Mouse (Mus musculus) neural tube, embryonic 15.5 days (tissue): ENCODE results near the gene Usp29. TPM values are rescaled to one million over a fixed set of nuclear protein-coding genes. Genes with fewer than 3 reads are reported as not detected.
A peak's percentile ranks its signal among the peaks of the same experiment; 100 is the strongest.

Experiments
- ATAC-seq: fragments of 200-750 bp; cut with Nextera tagmentation; 2 replicates; pipeline ENCODE4 v1.8.0; 2017; ENCODE audit warnings: mild to moderate bottlenecking, moderate TSS enrichment, moderate library complexity; ENCODE audit not compliant: low FRiP score
- H3K27ac ChIP-seq: fragments of 300-500 bp; sonication (generic); replicated peaks from 2 replicates; pipeline ENCODE4 v1.5.1; 2015; ENCODE audit warnings: mild to moderate bottlenecking, inconsistent platforms
- H3K27me3 ChIP-seq: fragments of 300-500 bp; sonication (generic); replicated peaks from 2 replicates; pipeline ENCODE4 v1.6.1; 2015; ENCODE audit warnings: inconsistent platforms
- H3K36me3 ChIP-seq: fragments of 300-500 bp; sonication (generic); 2 replicates; pipeline ENCODE4 v1.6.1; 2015; ENCODE audit warnings: inconsistent platforms
- H3K4me1 ChIP-seq: fragments of 300-500 bp; sonication (generic); 2 replicates; pipeline ENCODE4 v1.6.1; 2015; ENCODE audit warnings: inconsistent platforms
- H3K4me2 ChIP-seq: fragments of 300-500 bp; sonication (generic); 2 replicates; pipeline ENCODE4 v1.6.1; 2015; ENCODE audit warnings: inconsistent platforms, mild to moderate bottlenecking, moderate library complexity
- H3K4me3 ChIP-seq: fragments of 300-500 bp; sonication (generic); replicated peaks from 2 replicates; pipeline ENCODE4 v1.5.1; 2015; ENCODE audit warnings: mild to moderate bottlenecking, inconsistent platforms
- H3K9ac ChIP-seq: fragments of 300-500 bp; sonication (generic); replicated peaks from 2 replicates; pipeline ENCODE4 v1.6.1; 2015; ENCODE audit warnings: mild to moderate bottlenecking, inconsistent platforms
- H3K9me3 ChIP-seq: fragments of 300-500 bp; sonication (generic); replicated peaks from 2 replicates; pipeline ENCODE4 v1.6.1; 2016; ENCODE audit warnings: inconsistent platforms
- WGBS: fragments of 180-500 bp; shearing (Covaris S2); methylation state at CpG from one replicate; pipeline ENCODE4 v1.1.7; 2015; ENCODE audit warnings: mixed read lengths; 5-methylcytosine and 5-hydroxymethylcytosine counted together
- polyA plus RNA-seq: library from polyadenylated mRNA; unstranded; fragments of >200 nt; fragmentation: Nextera tagmentation; extraction: Ambion mirVana; gene quantifications from 2 replicates; pipeline ENCODE4 v1.2.1, GENCODE M21; 2015

Gene Usp29
- 25.6 and 32.1 TPM in 2 replicates for polyA plus RNA-seq

DNA sequence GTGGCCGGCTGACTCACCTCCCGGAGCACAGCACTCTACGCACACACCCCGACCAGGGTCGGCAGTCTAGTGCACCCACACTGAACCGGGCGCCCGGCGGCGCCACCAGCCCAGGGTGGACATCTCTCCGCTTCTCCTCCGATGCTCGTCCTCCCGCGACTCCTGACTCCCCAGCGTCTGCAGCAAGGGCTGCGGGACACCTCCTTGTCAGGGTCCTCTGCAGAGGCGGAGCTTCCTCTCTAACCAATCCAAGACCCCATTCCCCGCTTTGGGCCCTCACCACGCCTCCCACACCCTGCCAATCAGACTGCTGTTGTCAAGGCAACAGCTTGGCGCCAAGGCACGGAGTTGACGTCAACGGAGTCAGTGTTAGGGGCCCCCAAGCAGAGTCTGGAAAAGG, at the start of gene Usp29, which contains the start of gene Peg3:
Gene Usp29 (plus strand): TSS at position 338 of the 400 bp plus-strand sequence.
Gene Peg3 (minus strand): TSS at position 191 of the 400 bp plus-strand sequence.
- H3K4me1 ChIP-seq: no peaks in the 10 kb centered on the region; the same call in 1 of the 2 replicates
- H3K36me3 ChIP-seq: peaks cover 5% of the 10 kb centered on the region
- peak within 1 kb of the TSS; percentile 91 for H3K27ac ChIP-seq
- H3K4me2 ChIP-seq: peak within 1 kb of the TSS; percentile 50
- H3K4me3 ChIP-seq: peak within 1 kb of the TSS; percentile 59
- 0 out of 2 replicates have a peak, but pooled peaks cover 7% of the 10 kb centered on the region for H3K9me3 ChIP-seq
- 46% methylated on average over 24 of the region's 24 CpGs for WGBS
- H3K9ac ChIP-seq: peak within 1 kb of the TSS; percentile 60
- H3K27me3 ChIP-seq: no peaks in the 10 kb centered on the region
- peak; percentile 59 for ATAC-seq

DNA sequence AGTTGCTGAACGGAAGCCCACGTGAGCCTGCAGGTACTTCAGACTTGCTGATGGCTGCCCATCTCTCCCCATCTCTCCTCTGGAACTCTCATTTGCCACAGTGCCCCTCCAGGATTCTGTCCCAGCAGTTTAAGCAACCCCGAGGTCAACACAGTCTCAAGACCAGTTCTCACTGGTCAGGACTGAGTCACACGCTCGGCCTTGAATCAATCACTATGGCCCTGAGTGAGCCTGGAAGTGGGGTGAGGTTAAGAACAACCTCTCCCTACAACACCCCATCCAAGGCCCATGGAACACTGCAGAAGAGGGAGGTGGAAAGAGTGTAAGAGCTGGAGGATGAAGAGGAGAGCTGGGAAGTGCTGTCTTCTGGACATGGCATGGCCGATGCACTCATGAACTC, 44.9 kb upstream of the Usp29 start:
- no peak overlapping the region for H3K4me3 ChIP-seq
- no peak for ATAC-seq
- no peaks in the 10 kb centered on the region for H3K9me3 ChIP-seq
- no peak overlapping the region for H3K9ac ChIP-seq
- no peak overlapping the region for H3K4me2 ChIP-seq
- H3K27me3 ChIP-seq: no peaks in the 10 kb centered on the region
- 94% methylated on average over 6 of the region's 6 CpGs for whole genome bisulfite sequencing
- H3K36me3 ChIP-seq: no peaks in the 10 kb centered on the region; the same call in 1 of the 2 replicates
- H3K27ac ChIP-seq: no peak overlapping the region
- 0 out of 2 replicates have a peak, but pooled peaks cover 8% of the 10 kb centered on the region for H3K4me1 ChIP-seq

DNA sequence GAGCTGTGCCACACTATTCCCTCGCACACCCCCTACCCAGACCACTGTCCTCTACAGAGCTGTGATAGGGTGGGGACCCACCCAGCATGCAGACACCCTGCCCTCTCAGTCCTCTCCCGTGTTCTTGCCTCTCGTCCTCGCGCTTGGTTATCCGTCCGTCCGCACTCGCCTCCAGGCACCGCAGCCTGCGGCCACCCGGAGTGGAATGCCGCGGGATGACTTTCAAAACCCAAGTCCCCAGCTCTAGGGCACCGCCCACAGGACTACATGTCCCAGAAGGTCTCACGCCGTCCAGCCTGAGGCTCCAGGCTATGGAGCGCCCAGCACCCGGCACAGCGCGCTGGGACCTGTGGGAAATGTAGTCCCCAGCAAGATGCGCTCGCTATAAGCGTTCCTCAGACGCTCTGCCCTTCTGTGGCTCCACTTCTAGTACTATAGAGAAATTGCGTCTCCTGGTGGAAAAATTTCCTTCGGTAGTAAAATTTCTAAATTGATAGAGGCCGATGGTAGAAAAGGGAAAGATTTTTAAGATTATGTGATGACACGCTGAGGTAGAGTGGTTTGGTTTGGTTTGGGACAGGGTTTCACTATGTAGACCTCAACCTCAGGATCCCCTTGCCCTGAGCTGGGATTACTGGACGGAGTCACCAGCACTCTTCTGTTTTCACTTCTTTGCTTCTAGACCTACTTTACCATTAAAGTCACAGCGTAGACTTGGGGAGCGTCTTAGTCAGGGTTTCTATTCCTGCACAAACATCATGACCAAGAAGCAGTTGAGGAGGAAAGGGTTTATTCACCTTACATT, 33.9 kb upstream of the Usp29 start, which contains the start of gene Zim1:
Gene Zim1 (minus strand): TSS at position 210 of the 805 bp plus-strand sequence.
- Histone ChIP-seq H3K4me3 (peak within 1 kb of the TSS; percentile 54), H3K9ac (peak within 1 kb of the TSS; percentile 59), H3K4me2 (peak within 1 kb of the TSS; percentile 88), H3K27ac (no peak within 1 kb of the TSS), H3K36me3 (no peaks in the 10 kb centered on the region), H3K9me3 (no peaks in the 10 kb centered on the region), H3K27me3 (no peaks in the 10 kb centered on the region), H3K4me1 (peaks cover 7% of the 10 kb centered on the region; the same call in 1 of the 2 replicates)
- ATAC-seq: peak; percentile 100
- 12% methylated on average over 32 of the region's 32 CpGs for WGBS

DNA sequence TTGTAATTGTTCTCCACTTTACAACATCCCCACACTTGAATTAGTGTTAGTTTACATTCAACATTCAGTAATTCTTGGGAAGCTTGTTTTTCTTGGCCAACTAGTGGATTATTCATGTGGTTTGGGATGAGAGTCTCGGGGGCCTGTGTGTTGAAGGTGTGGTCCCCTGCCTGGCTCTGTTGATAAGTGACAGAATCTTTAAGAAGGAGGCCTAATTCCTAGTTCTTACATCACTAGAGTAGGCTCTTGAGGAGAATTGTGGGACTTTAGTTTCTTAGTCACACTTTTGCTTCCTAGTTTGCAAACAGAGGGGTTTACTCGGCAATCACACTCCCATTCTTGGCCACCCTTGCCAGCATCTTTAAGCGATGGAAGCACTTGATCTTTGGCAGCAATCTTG, 31.1 kb upstream of the Usp29 start:
- Histone ChIP-seq H3K27me3 (no peaks in the 10 kb centered on the region), H3K4me2 (no peak overlapping the region), H3K4me3 (no peak overlapping the region), H3K36me3 (no peaks in the 10 kb centered on the region), H3K9me3 (no peaks in the 10 kb centered on the region), H3K27ac (no peak overlapping the region), H3K4me1 (peaks cover 7% of the 10 kb centered on the region; the same call in 1 of the 2 replicates), H3K9ac (no peak overlapping the region)
- ATAC-seq: no peak
- WGBS: 81% methylated on average over 3 of the region's 3 CpGs

DNA sequence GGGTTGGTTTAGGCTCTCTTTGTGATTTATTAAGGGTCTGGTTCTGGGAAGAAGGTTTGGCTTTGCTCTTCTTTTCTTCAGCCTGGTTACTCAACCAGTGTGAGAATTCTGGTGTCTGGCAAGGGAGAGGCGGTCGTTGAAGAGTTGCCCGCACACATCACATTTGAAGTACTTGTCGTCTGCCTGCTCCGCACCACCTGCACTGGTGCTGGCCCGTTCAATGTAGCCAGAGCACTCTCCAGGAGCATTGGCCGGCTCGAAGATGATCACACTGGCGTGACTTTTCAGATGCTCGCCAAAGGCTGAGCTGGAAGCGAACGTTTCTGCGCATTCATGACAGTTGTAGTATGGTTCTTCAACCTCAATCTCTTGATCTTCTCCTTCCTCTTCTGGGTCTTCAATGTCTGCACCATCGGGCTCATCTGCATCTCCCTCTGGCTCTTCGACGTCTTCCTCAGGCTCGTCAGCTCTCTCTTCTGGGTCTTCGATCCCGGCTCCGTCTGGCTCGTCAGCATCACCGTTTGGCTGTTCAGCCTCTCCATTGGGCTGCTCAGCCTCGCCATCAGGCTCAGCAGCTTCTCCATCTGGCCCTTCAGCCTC, 22.9 kb upstream of the Usp29 start:
- 95% methylated on average over 23 of the region's 23 CpGs for WGBS
- Histone ChIP-seq H3K9ac (no peak overlapping the region), H3K9me3 (no peaks in the 10 kb centered on the region), H3K36me3 (peaks cover 64% of the 10 kb centered on the region), H3K27me3 (no peaks in the 10 kb centered on the region), H3K4me1 (no peaks in the 10 kb centered on the region), H3K4me2 (no peak overlapping the region), H3K4me3 (no peak overlapping the region), H3K27ac (no peak overlapping the region)
- ATAC-seq: no peak

DNA sequence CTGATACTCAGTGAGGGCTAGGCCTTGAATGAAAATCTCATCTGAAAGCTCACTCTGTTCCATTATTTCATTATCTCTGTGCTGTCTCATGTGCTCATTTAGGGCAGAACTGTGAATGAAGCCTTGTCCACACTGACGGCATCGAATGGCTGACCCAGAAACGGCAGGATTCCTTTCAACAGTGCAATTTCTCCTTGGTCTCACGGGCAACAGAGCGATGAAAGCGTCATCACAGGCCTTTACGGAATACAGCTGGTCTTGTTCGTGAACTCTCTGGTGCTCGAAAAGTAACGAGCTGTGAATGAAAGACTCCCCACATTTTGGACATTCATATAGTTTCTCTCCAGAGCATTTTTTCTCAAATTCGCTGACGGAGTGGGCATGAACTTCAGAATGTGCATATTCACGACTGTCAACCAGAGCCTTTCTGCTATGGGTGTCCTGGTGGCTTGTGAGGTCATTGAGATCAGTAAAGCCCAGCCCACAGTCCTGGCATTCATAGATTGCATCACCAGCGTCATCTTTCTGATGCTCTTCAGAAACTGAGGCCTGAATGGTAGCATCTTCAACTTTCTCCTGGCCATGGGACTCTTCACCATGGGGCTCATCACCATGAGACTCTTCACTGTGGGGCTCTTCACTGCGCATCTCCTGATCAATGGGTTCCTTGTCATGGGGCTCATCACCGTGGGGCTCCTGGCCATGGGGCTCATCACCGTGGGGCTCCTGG, 21.8 kb upstream of the Usp29 start:
- H3K36me3 ChIP-seq: peaks cover 74% of the 10 kb centered on the region
- H3K9me3 ChIP-seq: no peaks in the 10 kb centered on the region
- H3K4me1 ChIP-seq: no peaks in the 10 kb centered on the region
- ATAC-seq: no peak
- no peak overlapping the region for H3K27ac ChIP-seq
- WGBS: 89% methylated on average over 17 of the region's 17 CpGs
- H3K9ac ChIP-seq: no peak overlapping the region
- no peak overlapping the region for H3K4me2 ChIP-seq
- H3K4me3 ChIP-seq: no peak overlapping the region
- no peaks in the 10 kb centered on the region for H3K27me3 ChIP-seq

DNA sequence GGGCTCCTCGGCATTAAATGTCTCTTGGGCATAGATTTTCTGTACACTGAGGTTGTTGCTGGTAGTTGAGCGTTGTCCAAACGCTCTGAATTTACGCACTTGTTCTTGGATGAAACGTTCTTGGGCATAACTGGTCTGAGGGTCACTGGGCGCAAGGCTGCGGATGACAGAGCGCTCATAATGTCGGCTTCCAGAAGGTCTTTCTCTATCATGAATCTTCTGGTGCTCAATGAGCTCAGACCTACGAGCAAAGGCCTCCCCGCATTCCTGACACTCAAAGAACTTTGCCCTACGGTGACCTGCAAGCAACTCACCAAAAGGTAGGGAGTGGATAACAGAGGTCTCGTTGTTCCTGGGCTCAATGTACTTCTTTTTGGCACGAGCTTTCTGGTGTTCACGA, 21.0 kb upstream of the Usp29 start:
- H3K9me3 ChIP-seq: no peaks in the 10 kb centered on the region
- ATAC-seq: no peak
- H3K27ac ChIP-seq: no peak overlapping the region
- no peak overlapping the region for H3K4me3 ChIP-seq
- H3K9ac ChIP-seq: no peak overlapping the region
- peaks cover 76% of the 10 kb centered on the region for H3K36me3 ChIP-seq
- WGBS: 95% methylated on average over 15 of the region's 15 CpGs
- no peaks in the 10 kb centered on the region for H3K4me1 ChIP-seq
- no peaks in the 10 kb centered on the region for H3K27me3 ChIP-seq
- no peak overlapping the region for H3K4me2 ChIP-seq

DNA sequence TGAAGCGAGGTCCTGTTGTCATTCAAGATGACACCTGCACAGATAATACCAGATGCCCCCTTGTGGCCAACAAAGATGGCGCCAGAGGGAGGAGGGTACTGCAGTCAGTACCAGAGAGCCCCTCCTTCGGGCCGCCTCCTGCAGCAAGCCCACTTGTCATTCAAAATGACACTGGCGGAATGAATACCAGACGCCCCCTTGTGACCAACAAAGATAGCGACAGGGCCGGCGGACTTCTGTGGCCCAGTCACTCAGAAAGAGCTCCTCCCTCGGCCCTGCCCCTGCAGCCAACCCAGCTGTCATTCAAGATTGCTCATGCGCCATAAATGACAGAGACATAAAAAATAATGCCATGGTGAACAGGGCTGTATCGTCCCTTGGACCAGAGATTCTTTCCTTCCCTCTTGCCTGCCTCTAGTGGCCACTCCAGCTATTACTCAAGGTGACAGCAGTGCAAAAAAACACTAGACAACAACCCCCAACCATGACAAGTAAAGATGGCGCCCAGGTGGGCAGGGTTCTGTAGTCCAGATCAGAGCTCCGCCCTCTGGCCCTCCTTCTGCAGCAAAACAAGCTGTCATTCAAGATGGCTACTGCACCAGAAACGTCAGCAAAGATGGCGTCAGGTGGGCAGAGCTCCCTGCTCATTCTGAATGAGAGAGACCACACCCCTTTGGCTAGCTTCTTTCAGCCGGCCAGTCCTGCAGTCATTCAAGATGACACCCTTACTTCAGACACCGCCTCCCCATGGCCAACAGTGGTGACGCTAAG, 2.8 kb upstream of the Usp29 start:
- peak; percentile 67 for ATAC-seq
- WGBS: 47% methylated on average over 19 of the region's 19 CpGs
- H3K9ac ChIP-seq: peak overlapping the region; percentile 29

DNA sequence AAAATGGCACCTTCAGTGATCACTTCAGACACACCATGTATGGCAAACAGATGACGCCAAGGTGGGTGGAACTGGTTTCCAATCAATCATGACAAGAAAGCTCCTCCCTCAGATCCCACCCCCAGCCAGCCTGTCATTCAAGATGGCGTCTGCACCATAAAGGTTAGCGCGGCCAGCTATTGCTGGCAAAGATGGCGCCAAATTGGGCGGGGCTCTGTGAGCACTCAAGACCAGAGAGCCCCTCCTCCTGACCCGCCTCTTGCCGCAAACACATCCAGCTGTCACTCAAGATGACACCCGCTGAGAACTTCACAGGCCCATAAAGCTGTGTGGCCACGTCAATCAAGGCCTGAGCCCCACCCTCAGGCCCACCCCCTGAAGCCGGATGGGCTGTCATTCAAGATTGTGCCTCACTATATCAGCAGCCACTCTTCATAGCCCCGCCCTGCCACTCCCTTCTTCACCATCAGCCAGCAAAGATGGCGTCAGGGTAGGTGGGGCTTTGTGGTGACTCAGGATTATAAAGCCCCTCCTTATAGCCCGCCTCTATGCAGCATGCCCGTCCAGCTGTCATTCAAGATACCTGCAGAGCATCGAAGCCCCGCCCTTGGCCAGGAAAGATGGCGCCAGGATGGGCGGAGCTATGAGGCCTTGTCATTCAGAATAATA, 2.0 kb upstream of the Usp29 start:
- Histone ChIP-seq H3K27me3 (no peaks in the 10 kb centered on the region), H3K9me3 (0 out of 2 replicates have a peak, but pooled peaks cover 7% of the 10 kb centered on the region), H3K4me1 (no peaks in the 10 kb centered on the region; the same call in 1 of the 2 replicates), H3K9ac (peak overlapping the region; percentile 50), H3K27ac (peak overlapping the region; percentile 91), H3K4me2 (peak overlapping the region; percentile 50), H3K36me3 (peaks cover 22% of the 10 kb centered on the region), H3K4me3 (peak overlapping the region; percentile 59)
- ATAC-seq: peak; percentile 81
- 57% methylated on average over 19 of the region's 19 CpGs for WGBS

More for the DNA sequence above, 2.8 kb upstream of the Usp29 start:
- H3K9me3 ChIP-seq: 0 out of 2 replicates have a peak, but pooled peaks cover 7% of the 10 kb centered on the region
- H3K4me1 ChIP-seq: no peaks in the 10 kb centered on the region; the same call in 1 of the 2 replicates
- H3K27ac ChIP-seq: peak overlapping the region; percentile 91
- peak overlapping the region; percentile 59 for H3K4me3 ChIP-seq
- H3K36me3 ChIP-seq: peaks cover 28% of the 10 kb centered on the region
- H3K4me2 ChIP-seq: peak overlapping the region; percentile 41
- H3K27me3 ChIP-seq: no peaks in the 10 kb centered on the region

DNA sequence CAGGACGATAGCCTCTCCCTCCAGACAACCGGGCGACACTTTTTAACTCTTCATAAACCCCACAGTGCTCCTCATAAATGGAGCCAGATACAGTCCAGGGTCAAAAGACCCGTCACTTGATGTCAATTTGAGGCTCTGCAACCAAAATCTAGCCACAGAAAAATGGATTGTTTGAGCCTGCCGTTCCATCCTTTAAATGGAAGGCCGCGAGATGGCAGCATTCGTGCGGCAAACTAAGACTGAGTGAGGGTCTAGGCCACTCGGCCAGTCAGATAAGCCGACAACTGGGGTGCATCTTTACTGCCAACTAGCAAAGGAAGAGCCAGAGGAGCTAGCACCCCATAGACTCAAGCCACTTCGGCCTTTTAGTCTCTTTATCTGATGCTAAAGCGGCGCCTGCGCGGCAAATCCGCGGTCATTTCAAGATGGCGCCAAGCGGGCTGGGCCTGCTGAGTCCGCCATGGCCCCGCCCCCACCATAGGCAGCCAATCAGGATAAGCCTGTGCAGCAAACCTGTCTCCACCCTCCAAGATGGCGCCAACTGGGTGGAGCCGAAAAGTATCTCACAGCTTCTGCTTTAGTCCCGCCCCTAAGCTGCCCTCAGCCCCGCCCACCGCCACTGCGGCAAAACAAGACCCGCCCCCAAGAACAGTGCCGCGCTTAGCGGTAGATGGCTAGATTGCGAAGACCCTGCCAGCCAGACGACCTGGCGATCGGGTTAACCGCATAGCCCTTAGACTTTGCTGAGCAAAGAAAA, 1.1 kb upstream of the Usp29 start:
- no peaks in the 10 kb centered on the region for H3K27me3 ChIP-seq
- H3K4me3 ChIP-seq: peak overlapping the region; percentile 59
- 50% methylated on average over 37 of the region's 37 CpGs for WGBS
- H3K27ac ChIP-seq: peak overlapping the region; percentile 91
- H3K9me3 ChIP-seq: 0 out of 2 replicates have a peak, but pooled peaks cover 7% of the 10 kb centered on the region
- peak; percentile 70 for ATAC-seq
- peak overlapping the region; percentile 60 for H3K9ac ChIP-seq
- peak overlapping the region; percentile 50 for H3K4me2 ChIP-seq
- H3K4me1 ChIP-seq: no peaks in the 10 kb centered on the region; the same call in 1 of the 2 replicates
- peaks cover 16% of the 10 kb centered on the region for H3K36me3 ChIP-seq
